Mouse (Mus musculus) testis, adult 2 months (tissue): ENCODE measurements around the gene Pclaf. TPM values are rescaled to one million over a fixed set of nuclear protein-coding genes. Genes with fewer than 3 reads are reported as not detected.

Experiments used
- H3K27ac ChIP-seq: fragments of 200-500 bp; 2 replicates; pipeline ENCODE4 v1.5.1; 2012; ENCODE audit warnings: low read depth, low read length; ENCODE audit not compliant: control insufficient read depth, insufficient read depth
- H3K27me3 ChIP-seq: fragments of 200-500 bp; 2 replicates; pipeline ENCODE4 v1.6.1; 2012; ENCODE audit warnings: mild to moderate bottlenecking, low read length, moderate library complexity; ENCODE audit not compliant: control insufficient read depth, insufficient read depth
- H3K36me3 ChIP-seq: fragments of 200-500 bp; 2 replicates; pipeline ENCODE4 v1.6.1; 2012; ENCODE audit warnings: mild to moderate bottlenecking, low read length; ENCODE audit not compliant: control insufficient read depth, insufficient read depth
- H3K4me1 ChIP-seq: fragments of 200-500 bp; 2 replicates; pipeline ENCODE4 v1.6.1; 2012; ENCODE audit warnings: low read length; ENCODE audit not compliant: control insufficient read depth, insufficient read depth
- H3K4me3 ChIP-seq: fragments of 200-500 bp; 2 replicates; pipeline ENCODE4 v1.5.1; 2012; ENCODE audit warnings: low read depth, mild to moderate bottlenecking, low read length, moderate library complexity, mixed read lengths; ENCODE audit not compliant: control insufficient read depth
- CTCF ChIP-seq: fragments of 200-500 bp; IDR thresholded peaks from 2 replicates; pipeline ENCODE4 v1.5.1; 2012; ENCODE audit warnings: low read depth, mild to moderate bottlenecking, inconsistent platforms, low read length, moderate library complexity; ENCODE audit not compliant: control insufficient read depth, insufficient read depth, insufficient replicate concordance
- POLR2A ChIP-seq: fragments of 200-500 bp; IDR thresholded peaks from 2 replicates; pipeline ENCODE4 v1.6.1; 2012; ENCODE audit warnings: low read depth, mild to moderate bottlenecking, inconsistent platforms, low read length, moderate library complexity; ENCODE audit not compliant: control insufficient read depth
- polyA plus RNA-seq: library from polyadenylated mRNA; depleted of rRNA; stranded (reverse); fragments of >200 nt; gene quantifications from 2 replicates; pipeline ENCODE4 v1.2.3, GENCODE M21; 2012; rRNA removed

The Pclaf gene
- polyA plus RNA-seq, 1 experiment, result 0.56 TPM

- H3K36me3 ChIP-seq, result no peaks in the 10 kb centered on the region
- H3K4me1 ChIP-seq, result no peaks in the 10 kb centered on the region
- H3K27ac ChIP-seq, result no peak overlapping the region
- H3K4me3 ChIP-seq, result no peak overlapping the region
- no peak for TF ChIP-seq POLR2A
- no peaks in the 10 kb centered on the region for H3K27me3 ChIP-seq
Observed at GRCm38 (mm10) chr9:65917015-65917414, 27.0 kb downstream of the Pclaf start.

- TF ChIP-seq CTCF (no peak), POLR2A (no peak)
- Histone ChIP-seq H3K27ac (no peak overlapping the region), H3K36me3 (no peaks in the 10 kb centered on the region), H3K27me3 (no peaks in the 10 kb centered on the region), H3K4me3 (no peak overlapping the region), H3K4me1 (no peaks in the 10 kb centered on the region)
Observed at GRCm38 (mm10) chr9:65928456-65928855, 38.4 kb downstream of the Pclaf start.

GRCm38 (mm10) chr9:65929826-65930225 lies 39.8 kb downstream of the Pclaf start:
- no peak overlapping the region for H3K4me3 ChIP-seq
- H3K27me3 ChIP-seq, result no peaks in the 10 kb centered on the region
- no peak overlapping the region for H3K27ac ChIP-seq
- no peaks in the 10 kb centered on the region for H3K4me1 ChIP-seq
- TF ChIP-seq POLR2A, result no peak
- no peak for TF ChIP-seq CTCF
- no peaks in the 10 kb centered on the region for H3K36me3 ChIP-seq

- H3K4me3 ChIP-seq, result no peak overlapping the region
- no peaks in the 10 kb centered on the region for H3K27me3 ChIP-seq
- H3K4me1 ChIP-seq, result no peaks in the 10 kb centered on the region
- H3K27ac ChIP-seq, result no peak overlapping the region
- H3K36me3 ChIP-seq, result no peaks in the 10 kb centered on the region
- TF ChIP-seq POLR2A (no peak), CTCF (no peak)
Observed at GRCm38 (mm10) chr9:65937566-65937965, 47.5 kb downstream of the Pclaf start.

DNA sequence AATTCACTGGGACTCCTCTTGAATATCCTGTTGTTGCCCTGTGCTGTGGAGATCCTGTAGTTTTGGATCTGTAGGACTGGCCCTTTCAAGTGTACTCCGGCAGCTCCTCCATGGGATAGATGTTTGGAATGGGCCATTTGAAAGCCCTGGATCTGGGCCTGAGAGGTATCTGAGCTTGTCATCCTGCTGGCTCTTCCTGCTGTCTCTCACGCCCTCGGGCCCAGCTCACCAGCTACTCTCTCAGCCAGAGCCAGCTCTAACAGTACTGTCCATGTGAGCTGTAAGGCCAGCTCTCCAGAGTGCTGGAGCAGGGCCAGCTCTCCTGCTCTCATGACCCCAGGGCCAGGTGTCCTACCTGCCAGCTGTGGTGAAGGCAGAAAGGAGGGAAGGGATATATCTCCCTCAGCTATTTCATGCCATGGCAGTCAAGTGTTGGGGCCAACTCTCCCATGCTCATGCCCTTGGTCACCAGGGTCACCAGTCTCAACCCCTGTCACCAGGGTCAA lies 61.1 kb downstream of the Pclaf start:
- H3K4me1 ChIP-seq, result no peaks in the 10 kb centered on the region
- no peak overlapping the region for H3K4me3 ChIP-seq
- H3K27ac ChIP-seq, result no peak overlapping the region
- H3K36me3 ChIP-seq, result no peaks in the 10 kb centered on the region
- no peak for TF ChIP-seq POLR2A
- TF ChIP-seq CTCF, result no peak
- H3K27me3 ChIP-seq, result no peaks in the 10 kb centered on the region

Other genes starting within 250 kb of the Pclaf start
- gene Oaz2, start 222.2 kb upstream of the Pclaf start, polyA plus RNA-seq, result 147 and 148 TPM in 2 replicates
- 9.8 and 10.4 TPM in 2 replicates for gene Zfp609, start 62.7 kb upstream of the Pclaf start, polyA plus RNA-seq
- gene Trip4, start 18.6 kb downstream of the Pclaf start, polyA plus RNA-seq, result 80.9 and 83.4 TPM in 2 replicates
- gene Csnk1g1, start 18.7 kb downstream of the Pclaf start, polyA plus RNA-seq, result 17.5 and 20.3 TPM in 2 replicates
- gene Ppib, start 170.0 kb downstream of the Pclaf start, polyA plus RNA-seq, result 66.6 and 68.0 TPM in 2 replicates
- gene Snx22, start 179.5 kb downstream of the Pclaf start, polyA plus RNA-seq, result 0.10 and 0.22 TPM in 2 replicates
- gene Snx1, start 236.3 kb downstream of the Pclaf start, polyA plus RNA-seq, result 98.1 and 102 TPM in 2 replicates
- 15.1 and 18.2 TPM in 2 replicates for gene Ciao2a, start 236.4 kb downstream of the Pclaf start, polyA plus RNA-seq